Mouse (Mus musculus) liver, postnatal 0 days (tissue): ENCODE results near the gene Lig4.

Source experiments
- CTCF ChIP-seq: sonication (generic); IDR thresholded peaks from 2 replicates; pipeline ENCODE4 v1.5.1; 2016; ENCODE audit warnings: antibody characterized with exemption, low read depth
- EP300 ChIP-seq: IDR thresholded peaks from 2 replicates; pipeline ENCODE4 v1.6.1; 2016; ENCODE audit warnings: antibody characterized with exemption, low read depth, mild to moderate bottlenecking

DNA sequence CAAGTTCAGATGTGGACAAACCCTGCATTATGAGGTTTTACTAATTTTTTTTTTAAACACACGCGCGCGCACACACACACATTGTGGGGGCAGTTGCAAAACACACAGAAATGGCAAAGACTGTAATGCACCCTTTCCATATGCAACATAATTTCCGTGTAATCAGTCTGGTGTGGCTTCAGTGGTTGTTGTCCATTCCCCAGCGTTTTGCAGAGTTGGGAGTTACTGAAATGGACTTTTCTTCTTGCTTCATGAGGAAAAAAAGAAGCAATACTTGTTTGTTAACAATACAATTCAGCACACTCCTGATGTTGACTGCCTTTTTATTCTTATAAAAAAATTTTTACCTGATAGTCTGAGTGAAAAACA, 30.2 kb upstream of the Lig4 start:
- TF ChIP-seq CTCF (no peak), EP300 (no peak)
